Mouse (Mus musculus): ENCODE data around the gene Rpe.

GRCm38 (mm10) chr1:66712859-66713258 lies 12.2 kb downstream of the Rpe start:
- TF ChIP-seq CTCF (IDR thresholded peaks at IDR 0.05; ENCODE audit: low read depth, low read length) (no peak), EP300 (IDR thresholded peaks at IDR 0.05; ENCODE audit: insufficient read depth, low read depth, low read length) (no peak), POLR2A (IDR thresholded peaks at IDR 0.05; ENCODE audit: insufficient read depth, low read length) (no peak)
